Mouse (Mus musculus) layer of hippocampus, adult 2 months (tissue): ENCODE measurements at regions not wholly inside any gene's neighbourhood (a gene's known extent, or its start where the extent isn't known, plus 50 kb on each side); places are given as distances from the start of the nearest gene placed in this dataset.

Source experiments
- DNase-seq, 2 experiments: peaks; one replicate each; pipeline ENCODE4 v3.0.0; 2022; ENCODE audit warnings: low spot score in 2 of 2
- H3K27ac ChIP-seq: fragments of 200-600 bp; 2 replicates; pipeline ENCODE4 v1.8.1; 2022
- H3K4me3 ChIP-seq: fragments of 200-600 bp; 2 replicates; pipeline ENCODE4 v1.8.1; 2022; ENCODE audit warnings: mild to moderate bottlenecking
- CTCF ChIP-seq: fragments of 200-600 bp; conservative IDR thresholded peaks from 2 replicates; pipeline ENCODE4 v1.8.1; 2022; ENCODE audit warnings: antibody characterized with exemption, mild to moderate bottlenecking, moderate library complexity

GRCm38 (mm10) chr8:7190726-7191125 is 1470.3 kb downstream of the Efnb2 start:
- no peak overlapping the region for H3K4me3 ChIP-seq
- H3K27ac ChIP-seq: no peak overlapping the region
- DNase-seq: peak in 1 of 2 experiments; percentile 37
- no peak for TF ChIP-seq CTCF

- Histone ChIP-seq H3K27ac (no peak overlapping the region), H3K4me3 (no peak overlapping the region)
- TF ChIP-seq CTCF: no peak
- no peak for DNase-seq
These were observed 1497.7 kb downstream of the Efnb2 start for GRCm38 (mm10) chr8:7163361-7163760.

GRCm38 (mm10) chr8:7131746-7132145 is 1529.3 kb downstream of the Efnb2 start:
- no peak for TF ChIP-seq CTCF
- no peak overlapping the region for H3K27ac ChIP-seq
- no peak overlapping the region for H3K4me3 ChIP-seq
- no peak for DNase-seq

GRCm38 (mm10) chr8:7108849-7109248 is 1552.2 kb downstream of the Efnb2 start:
- no peak for DNase-seq
- Histone ChIP-seq H3K4me3 (no peak overlapping the region), H3K27ac (no peak overlapping the region)
- no peak for TF ChIP-seq CTCF

GRCm38 (mm10) chr8:7097577-7097976 is 1563.5 kb downstream of the Efnb2 start:
- no peak for DNase-seq
- Histone ChIP-seq H3K27ac (no peak overlapping the region), H3K4me3 (no peak overlapping the region)
- no peak for TF ChIP-seq CTCF

- TF ChIP-seq CTCF: no peak
- H3K27ac ChIP-seq: no peak overlapping the region
- no peak overlapping the region for H3K4me3 ChIP-seq
- no peak for DNase-seq
These were observed 1568.2 kb downstream of the Efnb2 start for GRCm38 (mm10) chr8:7092831-7093230.

GRCm38 (mm10) chr8:7088123-7088522 is 1572.9 kb downstream of the Efnb2 start:
- H3K27ac ChIP-seq: no peak overlapping the region
- H3K4me3 ChIP-seq: no peak overlapping the region
- TF ChIP-seq CTCF: no peak
- DNase-seq: no peak

GRCm38 (mm10) chr8:7060255-7060656 is 1600.8 kb downstream of the Efnb2 start:
- TF ChIP-seq CTCF: no peak
- H3K27ac ChIP-seq: no peak overlapping the region
- H3K4me3 ChIP-seq: no peak overlapping the region
- DNase-seq: no peak

GRCm38 (mm10) chr8:7026247-7026844 is 1634.7 kb downstream of the Efnb2 start:
- no peak overlapping the region for H3K27ac ChIP-seq
- no peak for TF ChIP-seq CTCF
- no peak for DNase-seq
- H3K4me3 ChIP-seq: no peak overlapping the region

- H3K4me3 ChIP-seq: no peak overlapping the region
- H3K27ac ChIP-seq: no peak overlapping the region
- TF ChIP-seq CTCF: no peak
- no peak for DNase-seq
These were observed 1636.7 kb downstream of the Efnb2 start for GRCm38 (mm10) chr8:7024336-7024735.

GRCm38 (mm10) chr8:7011881-7012280 is 1649.2 kb downstream of the Efnb2 start:
- Histone ChIP-seq H3K4me3 (no peak overlapping the region), H3K27ac (no peak overlapping the region)
- no peak for DNase-seq
- no peak for TF ChIP-seq CTCF

- no peak overlapping the region for H3K27ac ChIP-seq
- H3K4me3 ChIP-seq: no peak overlapping the region
- no peak for DNase-seq
- no peak for TF ChIP-seq CTCF
These were observed 1669.5 kb downstream of the Efnb2 start for GRCm38 (mm10) chr8:6991516-6991915.

GRCm38 (mm10) chr8:6989359-6990095 is 1671.5 kb downstream of the Efnb2 start:
- no peak for TF ChIP-seq CTCF
- DNase-seq: no peak
- Histone ChIP-seq H3K27ac (no peak overlapping the region), H3K4me3 (no peak overlapping the region)

- no peak for TF ChIP-seq CTCF
- DNase-seq: no peak
- Histone ChIP-seq H3K4me3 (no peak overlapping the region), H3K27ac (no peak overlapping the region)
These were observed 1687.1 kb downstream of the Efnb2 start for GRCm38 (mm10) chr8:6973961-6974360.
